Mouse (Mus musculus) kidney, adult 18-20 months (tissue): ENCODE measurements around the gene Vmn2r76.
"Not testable (repeated sequence)": the region's sequence is repeated elsewhere in the genome, so short reads cannot be mapped to it uniquely, and the experiment has no call there.

Experiments
- DNase-seq: peaks from one replicate; pipeline ENCODE4 v3.0.0; 2021

The Vmn2r76 gene

DNA sequence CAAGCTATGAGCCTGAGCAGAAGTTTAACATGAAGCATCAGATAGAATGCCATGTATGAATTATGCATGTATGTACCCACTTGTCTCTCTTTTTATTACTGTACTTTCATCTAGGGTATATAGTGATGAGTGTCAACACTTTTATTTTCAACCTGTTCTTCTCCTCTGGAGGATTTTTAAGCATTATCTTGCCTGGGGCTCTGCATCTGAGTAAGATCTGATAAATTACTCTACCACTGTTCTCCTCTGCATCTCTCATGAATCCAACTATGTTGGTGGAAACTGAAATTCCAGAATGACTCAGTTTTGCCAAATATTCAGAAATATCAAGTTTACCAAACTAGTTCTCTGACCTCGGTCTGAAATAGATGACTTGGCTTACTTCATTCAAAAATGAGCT is at the start of gene Vmn2r76:
Gene Vmn2r76 (minus strand): TSS at position 101 of the 400 bp plus-strand sequence.
- DNase-seq = no peak

DNA sequence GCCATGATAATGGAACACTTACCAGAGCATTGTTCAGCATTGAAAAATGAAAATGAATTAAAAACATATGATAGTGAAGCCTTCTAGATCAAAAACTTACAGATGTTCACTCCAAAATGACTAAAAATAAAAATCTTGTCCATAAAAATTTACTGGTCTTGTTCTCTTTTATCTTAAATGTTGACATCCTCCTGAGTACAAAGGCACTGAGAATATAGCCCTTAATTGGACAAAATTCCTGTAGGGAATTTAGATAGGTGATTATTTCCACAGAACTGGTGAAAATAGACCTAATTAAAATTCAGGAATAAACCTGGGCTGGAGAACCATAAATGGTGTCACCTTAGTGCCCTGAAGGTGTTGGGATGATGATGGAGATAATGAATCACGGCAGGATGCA is 31.0 kb upstream of the Vmn2r76 start, which contains the start of gene Olfr310:
Gene Olfr310 (minus strand): TSS at position 101 of the 400 bp plus-strand sequence.
- DNase-seq = no peak

DNA sequence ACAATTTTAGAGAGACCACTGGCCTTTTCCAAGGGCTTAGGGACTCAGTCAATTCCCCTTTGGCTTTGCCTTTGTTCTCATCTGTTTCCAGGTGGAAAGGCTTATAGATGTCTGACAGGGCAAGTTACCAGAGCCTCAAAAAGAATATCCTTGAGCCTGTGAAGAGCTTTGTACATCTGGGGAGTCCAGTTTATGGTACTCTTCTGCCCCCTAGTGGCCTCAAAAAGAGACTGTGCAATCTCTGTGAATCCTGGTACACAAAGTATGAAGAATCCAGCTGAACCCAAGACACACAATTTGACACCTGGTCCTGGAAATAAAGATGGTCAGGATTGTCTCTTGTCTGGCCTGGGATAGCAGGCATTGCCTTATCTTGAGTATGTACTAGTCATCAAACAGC is 34.8 kb downstream of the Vmn2r76 start:
- DNase-seq = peak; percentile 4

DNA sequence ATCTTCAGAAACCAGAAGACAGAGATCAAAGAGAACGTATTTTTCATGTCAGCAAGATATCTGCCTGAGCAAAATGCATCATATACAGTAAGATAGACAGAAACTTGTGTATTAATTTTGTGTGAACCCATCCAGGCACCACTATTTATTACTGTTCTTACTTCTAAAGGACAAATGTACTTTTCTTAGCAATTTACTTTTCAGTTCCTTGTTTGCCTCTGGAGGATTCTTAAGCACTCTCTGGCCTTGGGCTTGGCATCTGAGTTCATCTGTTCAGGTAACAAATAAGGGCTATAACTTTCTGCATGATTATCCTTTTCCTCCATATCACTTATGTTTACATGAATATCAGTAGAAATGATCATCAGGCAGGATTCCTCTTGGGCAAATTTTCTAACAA is 74.4 kb downstream of the Vmn2r76 start, which contains the start of gene Vmn2r75:
Gene Vmn2r75 (minus strand): TSS at position 101 of the 400 bp plus-strand sequence.
- DNase-seq = not testable (repeated sequence)
